Mouse (Mus musculus) embryonic facial prominence, embryonic 14.5 days (tissue): Measurements from ENCODE around the gene Hmgb1. TPM values are rescaled to one million over a fixed set of nuclear protein-coding genes. Genes with fewer than 3 reads are reported as not detected.

Experiments used
- ATAC-seq: fragments of 200-750 bp; cut with Nextera tagmentation; 2 replicates; pipeline ENCODE4 v1.8.0; 2017; ENCODE audit warnings: low read depth, moderate number of reproducible peaks, moderate TSS enrichment
- DNase-seq: peaks from one replicate; pipeline ENCODE4 v3.0.0-alpha.2; 2015; ENCODE audit warnings: low spot score
- H3K27ac ChIP-seq: fragments of 300-500 bp; sonication (generic); replicated peaks from 2 replicates; pipeline ENCODE4 v1.5.1; 2014; ENCODE audit warnings: low read depth, mild to moderate bottlenecking, low read length, moderate library complexity
- H3K27me3 ChIP-seq: fragments of 300-500 bp; sonication (generic); replicated peaks from 2 replicates; pipeline ENCODE4 v1.6.1; 2014; ENCODE audit warnings: low read length; ENCODE audit not compliant: control insufficient read depth, insufficient read depth
- H3K36me3 ChIP-seq: fragments of 300-500 bp; sonication (generic); 2 replicates; pipeline ENCODE4 v1.6.1; 2014; ENCODE audit warnings: low read length, mixed read lengths; ENCODE audit not compliant: control insufficient read depth, insufficient read depth
- H3K4me1 ChIP-seq: fragments of 300-500 bp; sonication (generic); 2 replicates; pipeline ENCODE4 v1.6.1; 2014; ENCODE audit warnings: antibody characterized with exemption, low read length; ENCODE audit not compliant: control insufficient read depth, insufficient read depth
- H3K4me2 ChIP-seq: fragments of 300-500 bp; sonication (generic); 2 replicates; pipeline ENCODE4 v1.6.1; 2014; ENCODE audit warnings: low read depth, mild to moderate bottlenecking, low read length, moderate library complexity, mixed read lengths
- H3K4me3 ChIP-seq: fragments of 300-500 bp; sonication (generic); 2 replicates; pipeline ENCODE4 v1.5.1; 2014; ENCODE audit warnings: low read depth, mild to moderate bottlenecking, low read length
- H3K9ac ChIP-seq: fragments of 300-500 bp; sonication (generic); 2 replicates; pipeline ENCODE4 v1.6.1; 2014; ENCODE audit warnings: low read depth, mild to moderate bottlenecking, low read length, moderate library complexity, mixed read lengths
- H3K9me3 ChIP-seq: fragments of 300-500 bp; sonication (generic); 2 replicates; pipeline ENCODE4 v1.6.1; 2016; ENCODE audit warnings: low read length; ENCODE audit not compliant: control insufficient read depth
- WGBS: fragments of 180-500 bp; shearing (Covaris S2); extraction: QIAGEN DNeasy Blood & Tissue Kit; methylation state at CpG from one replicate; pipeline ENCODE4 v1.1.7; 2014; 5-methylcytosine and 5-hydroxymethylcytosine counted together
- polyA plus RNA-seq: library from polyadenylated mRNA; unstranded; fragments of >200 nt; fragmentation: Nextera tagmentation; extraction: Ambion mirVana; gene quantifications from 2 replicates; pipeline ENCODE4 v1.2.1, GENCODE M21; 2014

Hmgb1 gene
- polyA plus RNA-seq = 1,171 and 1,256 TPM in 2 replicates

DNA sequence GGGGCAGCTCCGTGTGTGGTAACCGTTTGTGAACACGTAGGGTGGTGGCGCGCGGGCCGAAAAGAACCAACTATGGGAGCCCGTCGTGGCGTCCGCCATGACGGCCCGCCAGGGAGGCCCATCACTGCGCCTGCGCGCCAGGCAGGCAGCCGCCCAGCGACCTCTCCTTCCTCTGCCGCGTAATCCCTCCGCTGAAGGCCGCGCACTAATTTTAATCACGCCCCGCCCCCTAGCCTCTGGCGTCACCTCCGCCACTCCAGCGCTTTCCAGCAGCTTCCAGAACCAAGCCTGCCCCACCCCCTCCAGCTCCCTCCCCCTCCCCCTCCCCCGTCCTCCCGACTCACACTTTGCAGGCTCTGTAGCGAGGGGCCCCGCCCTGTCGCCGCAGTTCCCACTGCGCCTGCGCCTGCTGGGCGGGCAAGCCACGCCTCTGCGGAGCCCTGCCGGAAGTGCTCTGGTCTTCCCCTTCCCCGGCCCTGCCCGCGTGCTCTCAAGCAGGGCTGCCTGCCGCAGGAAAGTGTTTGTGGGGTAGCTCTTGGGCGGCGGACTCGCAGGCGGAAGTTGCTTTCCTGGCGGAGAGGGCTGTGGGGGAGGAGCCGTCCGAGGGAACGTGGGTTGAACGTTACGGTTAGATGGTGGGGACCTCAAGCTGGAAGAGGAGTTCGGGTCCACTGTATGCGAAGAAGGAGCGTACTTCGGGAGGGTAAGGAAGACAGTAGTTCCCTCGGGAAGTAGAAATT, at the start of gene Hmgb1, which contains the start of gene Uspl1:
TSS of gene Hmgb1 (minus strand) at position 386 of the 740 bp plus-strand sequence.
TSS of gene Uspl1 (plus strand) at position 247 of the 740 bp plus-strand sequence.
- Histone ChIP-seq H3K36me3 (peaks cover 10% of the 10 kb centered on the region), H3K4me3 (peak within 1 kb of the TSS; percentile 60), H3K27me3 (no peaks in the 10 kb centered on the region), H3K9me3 (no peaks in the 10 kb centered on the region), H3K9ac (peak within 1 kb of the TSS; percentile 80), H3K4me2 (peak within 1 kb of the TSS; percentile 77), H3K27ac (peak within 1 kb of the TSS; percentile 93), H3K4me1 (peaks cover 14% of the 10 kb centered on the region)
- under 1% methylated on average over 28 of the region's 59 CpGs for WGBS
- ATAC-seq (peak; percentile 98), DNase-seq (peak; percentile 99)

GRCm38 (mm10) chr5:149229619-149230339, 45.5 kb upstream of the Hmgb1 start:
- Histone ChIP-seq H3K36me3 (no peaks in the 10 kb centered on the region), H3K9me3 (no peaks in the 10 kb centered on the region), H3K9ac (peak overlapping the region; percentile 72), H3K27me3 (no peaks in the 10 kb centered on the region), H3K27ac (peak overlapping the region; percentile 92), H3K4me1 (peaks cover 1% of the 10 kb centered on the region; the same call in 1 of the 2 replicates), H3K4me2 (peak overlapping the region; percentile 55), H3K4me3 (peak overlapping the region; percentile 56)
- no peak for DNase-seq
- 72% methylated on average over 18 of the region's 18 CpGs for WGBS
- no peak for ATAC-seq

GRCm38 (mm10) chr5:149228700-149229618, 44.7 kb upstream of the Hmgb1 start:
- ATAC-seq = peak; percentile 100
- Histone ChIP-seq H3K4me2 (peak overlapping the region; percentile 55), H3K36me3 (no peaks in the 10 kb centered on the region), H3K27ac (peak overlapping the region; percentile 92), H3K4me3 (peak overlapping the region; percentile 56), H3K4me1 (peaks cover 10% of the 10 kb centered on the region), H3K27me3 (no peaks in the 10 kb centered on the region), H3K9ac (peak overlapping the region; percentile 72), H3K9me3 (no peaks in the 10 kb centered on the region)
- WGBS = 3% methylated on average over 48 of the region's 55 CpGs
- DNase-seq = peak; percentile 97

- Histone ChIP-seq H3K9me3 (no peaks in the 10 kb centered on the region), H3K27ac (no peak overlapping the region; the same call in 1 of the 2 replicates), H3K4me3 (no peak overlapping the region), H3K4me2 (peak overlapping the region; percentile 30), H3K27me3 (no peaks in the 10 kb centered on the region), H3K4me1 (peaks cover 11% of the 10 kb centered on the region), H3K9ac (no peak overlapping the region), H3K36me3 (no peaks in the 10 kb centered on the region)
- WGBS = 11% methylated on average over 7 of the region's 7 CpGs
- DNase-seq (peak; percentile 70), ATAC-seq (no peak)
Measured at GRCm38 (mm10) chr5:149224666-149225065, 40.4 kb upstream of the Hmgb1 start.

DNA sequence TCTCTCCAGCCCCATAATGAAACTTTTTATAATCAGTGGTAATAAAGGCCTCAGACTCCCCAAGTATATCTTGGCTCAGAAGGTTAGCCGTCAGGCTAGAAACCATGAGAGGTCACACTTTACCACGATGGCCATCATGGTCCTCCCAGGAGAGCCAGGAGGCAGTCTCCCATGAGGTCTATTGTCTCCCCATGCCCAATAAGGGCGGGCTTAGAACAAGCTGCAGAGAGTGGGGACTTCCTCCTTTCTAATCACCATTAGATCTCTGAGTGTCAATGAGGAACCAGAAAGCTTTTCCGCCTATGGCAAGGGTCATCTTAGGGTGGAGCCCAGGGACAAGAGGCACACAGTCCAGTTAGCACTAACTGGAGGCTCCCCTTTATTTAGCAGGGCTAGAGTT, 37.1 kb upstream of the Hmgb1 start:
- Histone ChIP-seq H3K27ac (no peak overlapping the region), H3K4me2 (no peak overlapping the region), H3K36me3 (peaks cover 14% of the 10 kb centered on the region), H3K4me3 (no peak overlapping the region), H3K9ac (no peak overlapping the region), H3K27me3 (no peaks in the 10 kb centered on the region), H3K4me1 (peaks cover 11% of the 10 kb centered on the region), H3K9me3 (0 out of 2 replicates have a peak, but pooled peaks cover 9% of the 10 kb centered on the region)
- 96% methylated on average over 4 of the region's 4 CpGs for WGBS
- no peak for ATAC-seq
- DNase-seq = no peak

GRCm38 (mm10) chr5:149219493-149219892, 35.2 kb upstream of the Hmgb1 start:
- Histone ChIP-seq H3K36me3 (peaks cover 33% of the 10 kb centered on the region), H3K4me1 (peaks cover 6% of the 10 kb centered on the region), H3K27ac (no peak overlapping the region), H3K9me3 (0 out of 2 replicates have a peak, but pooled peaks cover 9% of the 10 kb centered on the region), H3K9ac (no peak overlapping the region), H3K4me2 (no peak overlapping the region), H3K4me3 (no peak overlapping the region), H3K27me3 (no peaks in the 10 kb centered on the region)
- DNase-seq = no peak
- 84% methylated on average over 3 of the region's 3 CpGs for WGBS
- no peak for ATAC-seq

DNA sequence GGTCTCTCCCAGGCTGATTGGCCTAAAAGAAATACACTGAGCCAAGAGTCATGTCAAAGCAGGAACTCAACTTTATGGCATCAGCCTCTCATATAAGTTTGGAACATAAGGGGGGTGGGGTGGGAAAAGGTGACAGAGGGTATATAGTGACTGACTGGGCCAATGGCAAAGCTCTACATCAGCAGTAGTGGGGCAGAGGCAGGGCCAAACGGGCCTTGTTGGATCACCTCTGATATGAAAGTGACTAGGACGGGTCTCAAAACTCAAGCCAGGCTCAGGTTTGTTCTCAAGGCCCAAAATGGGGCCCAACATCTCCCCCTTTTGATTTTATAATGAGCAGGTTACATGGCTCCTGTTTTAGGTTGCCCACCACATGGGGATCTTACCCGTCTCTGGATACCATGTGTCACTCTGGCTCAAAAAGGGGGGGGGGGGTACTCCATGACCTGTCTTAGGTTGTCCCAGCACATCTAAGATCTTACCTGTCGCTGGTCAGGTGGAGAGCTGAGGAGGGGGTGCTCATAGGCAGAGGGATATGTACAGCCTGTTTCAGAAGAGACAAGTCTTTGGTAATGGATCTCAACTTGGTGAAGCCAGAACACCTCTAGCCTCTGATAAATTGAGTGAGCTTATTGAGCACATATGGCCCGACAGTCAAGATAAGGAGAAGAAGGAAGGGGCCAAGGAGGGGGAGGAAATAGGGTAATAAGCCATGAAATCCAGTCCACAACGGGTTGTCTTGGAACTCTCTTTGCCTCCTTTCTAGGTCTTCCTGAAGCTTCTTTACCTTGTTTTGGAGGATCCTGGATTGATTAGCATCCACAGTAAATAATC, 33.5 kb upstream of the Hmgb1 start:
- no peak overlapping the region for H3K27ac ChIP-seq
- 0 out of 2 replicates have a peak, but pooled peaks cover 9% of the 10 kb centered on the region for H3K9me3 ChIP-seq
- WGBS = 89% methylated on average over 6 of the region's 6 CpGs
- no peak for DNase-seq
- H3K27me3 ChIP-seq = no peaks in the 10 kb centered on the region
- H3K9ac ChIP-seq = no peak overlapping the region
- no peak overlapping the region for H3K4me3 ChIP-seq
- ATAC-seq = no peak
- H3K36me3 ChIP-seq = peaks cover 51% of the 10 kb centered on the region
- no peaks in the 10 kb centered on the region for H3K4me1 ChIP-seq
- no peak overlapping the region for H3K4me2 ChIP-seq
